Mouse (Mus musculus) limb, embryonic 10.5 days (tissue): ENCODE results near the gene Psat1. TPM values are rescaled to one million over a fixed set of nuclear protein-coding genes. Genes with fewer than 3 reads are reported as not detected.

Experiments
- DNase-seq: peaks from one replicate; pipeline ENCODE4 v3.0.0-alpha.2; 2017; ENCODE audit warnings: low spot score
- H3K27ac ChIP-seq: fragments of 300-500 bp; sonication (generic); 2 replicates; pipeline ENCODE4 v1.5.1; 2016; ENCODE audit warnings: mild to moderate bottlenecking
- H3K27me3 ChIP-seq: fragments of 300-500 bp; sonication (generic); 2 replicates; pipeline ENCODE4 v1.6.1; 2016; ENCODE audit warnings: low read depth, mild to moderate bottlenecking; ENCODE audit not compliant: poor library complexity, severe bottlenecking
- H3K36me3 ChIP-seq: fragments of 300-500 bp; sonication (generic); 2 replicates; pipeline ENCODE4 v1.6.1; 2016; ENCODE audit warnings: mild to moderate bottlenecking, moderate library complexity
- H3K4me1 ChIP-seq: fragments of 300-500 bp; sonication (generic); 2 replicates; pipeline ENCODE4 v1.6.1; 2016
- H3K4me3 ChIP-seq: fragments of 300-500 bp; sonication (generic); 2 replicates; pipeline ENCODE4 v1.5.1; 2016; ENCODE audit warnings: mild to moderate bottlenecking, moderate library complexity
- H3K9me3 ChIP-seq: fragments of 300-500 bp; sonication (generic); replicated peaks from 2 replicates; pipeline ENCODE4 v1.6.1; 2016; ENCODE audit warnings: mild to moderate bottlenecking
- WGBS: fragments of 180-500 bp; shearing (Covaris S2); methylation state at CpG from one replicate; pipeline ENCODE4 v1.1.7; 2016; 5-methylcytosine and 5-hydroxymethylcytosine counted together
- polyA plus RNA-seq: library from polyadenylated mRNA; unstranded; fragments of >200 nt; fragmentation: Nextera tagmentation; extraction: Ambion mirVana; gene quantifications from 2 replicates; pipeline ENCODE4 v1.2.1, GENCODE M21; 2016

The Psat1 gene
- polyA plus RNA-seq, 1 experiment from 2014 or later: 93.3 TPM

DNA sequence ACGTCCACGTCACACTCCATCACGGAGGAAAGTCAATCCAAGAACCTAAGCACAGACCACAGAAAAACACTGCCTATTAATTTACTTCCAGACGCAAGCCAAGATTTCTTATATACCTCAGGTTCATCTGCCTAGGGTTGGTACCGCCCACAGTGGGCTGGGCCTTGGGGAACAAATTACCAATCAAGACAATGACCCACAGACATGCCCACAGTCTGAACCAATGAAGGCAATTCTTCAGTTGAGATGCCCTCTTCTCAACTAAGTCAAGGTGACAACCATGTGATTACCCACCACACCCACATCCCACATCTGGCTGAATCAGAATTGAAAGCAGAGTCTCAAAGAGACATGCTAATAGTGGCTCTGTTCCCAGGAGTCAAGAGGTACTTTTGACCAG lies 67.9 kb downstream of the Psat1 start:
- no peaks in the 10 kb centered on the region for H3K36me3 ChIP-seq
- no peak overlapping the region for H3K27ac ChIP-seq
- 93% methylated on average over 5 of the region's 5 CpGs for WGBS
- no peaks in the 10 kb centered on the region for H3K4me1 ChIP-seq
- DNase-seq: peak; percentile 16
- H3K4me3 ChIP-seq: no peak overlapping the region
- no peaks in the 10 kb centered on the region for H3K9me3 ChIP-seq
- H3K27me3 ChIP-seq: no peaks in the 10 kb centered on the region

DNA sequence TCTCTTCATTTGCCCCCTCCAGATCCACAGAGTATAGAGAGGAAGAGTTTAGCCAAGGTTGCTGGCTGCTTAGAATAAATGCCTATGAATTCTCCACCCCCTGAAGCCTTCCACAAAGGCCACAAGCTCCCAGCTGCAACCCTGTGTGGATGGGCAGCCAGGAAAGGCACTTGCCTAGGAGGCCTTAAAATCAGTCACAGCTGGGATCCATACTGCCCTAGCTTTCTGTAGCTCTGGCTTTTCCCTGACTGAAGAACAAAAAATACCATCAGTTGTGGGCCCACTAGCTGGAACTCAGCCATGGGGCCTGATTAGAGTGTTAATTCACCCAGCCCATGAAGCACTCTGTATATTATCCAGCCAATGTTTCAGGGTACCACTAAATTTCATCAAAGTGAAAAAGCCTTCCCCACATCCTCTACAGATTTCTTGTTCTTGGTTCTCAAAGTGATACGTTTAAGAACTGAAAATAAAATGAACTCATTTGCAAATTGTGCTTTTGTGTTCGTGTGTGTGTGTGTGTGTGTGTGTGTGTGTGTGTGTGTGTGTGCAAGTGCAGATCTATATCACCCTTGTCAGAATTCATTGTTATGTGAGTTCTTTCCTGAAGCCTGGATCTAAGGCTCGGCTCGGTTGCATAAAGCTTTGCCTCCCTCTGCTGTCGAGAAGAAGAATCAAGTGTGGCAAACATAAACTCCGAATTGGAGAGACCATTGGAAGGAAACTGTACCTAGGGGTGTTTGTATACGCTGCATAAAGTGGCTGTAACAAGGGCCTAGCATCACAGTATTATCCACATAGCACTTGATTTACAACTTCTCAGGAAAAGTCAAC lies 78.1 kb downstream of the Psat1 start:
- Histone ChIP-seq H3K36me3 (no peaks in the 10 kb centered on the region), H3K27me3 (peaks cover 2% of the 10 kb centered on the region; the same call in 1 of the 2 replicates), H3K4me3 (no peak overlapping the region), H3K9me3 (no peaks in the 10 kb centered on the region), H3K27ac (peak overlapping the region; percentile 56; the same call in 1 of the 2 replicates), H3K4me1 (peaks cover 21% of the 10 kb centered on the region)
- 36% methylated on average over 7 of the region's 7 CpGs for WGBS
- peak; percentile 45 for DNase-seq

DNA sequence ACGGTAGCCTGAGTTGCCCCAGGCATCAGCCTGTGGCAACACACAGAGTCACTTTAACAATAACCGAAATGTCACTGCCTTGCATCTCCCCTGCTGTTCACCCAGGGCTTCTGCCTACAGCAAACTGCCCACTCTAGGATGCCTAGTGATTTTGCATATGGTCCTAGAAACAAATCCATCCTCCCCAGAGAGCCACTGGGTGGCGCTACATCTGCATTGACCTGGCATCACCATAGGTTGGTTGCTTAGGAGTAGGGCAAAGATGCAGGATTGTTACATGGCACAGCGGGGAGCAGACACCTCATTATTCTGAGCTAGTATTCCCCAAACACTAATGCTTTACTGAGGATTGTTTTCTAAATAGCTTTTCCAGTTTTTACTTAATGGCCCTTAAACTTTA lies 80.3 kb downstream of the Psat1 start:
- 77% methylated on average over 4 of the region's 4 CpGs for WGBS
- H3K27me3 ChIP-seq: peaks cover 6% of the 10 kb centered on the region; the same call in 1 of the 2 replicates
- no peaks in the 10 kb centered on the region for H3K9me3 ChIP-seq
- H3K36me3 ChIP-seq: no peaks in the 10 kb centered on the region
- H3K27ac ChIP-seq: no peak overlapping the region
- peaks cover 21% of the 10 kb centered on the region for H3K4me1 ChIP-seq
- DNase-seq: no peak
- no peak overlapping the region for H3K4me3 ChIP-seq

DNA sequence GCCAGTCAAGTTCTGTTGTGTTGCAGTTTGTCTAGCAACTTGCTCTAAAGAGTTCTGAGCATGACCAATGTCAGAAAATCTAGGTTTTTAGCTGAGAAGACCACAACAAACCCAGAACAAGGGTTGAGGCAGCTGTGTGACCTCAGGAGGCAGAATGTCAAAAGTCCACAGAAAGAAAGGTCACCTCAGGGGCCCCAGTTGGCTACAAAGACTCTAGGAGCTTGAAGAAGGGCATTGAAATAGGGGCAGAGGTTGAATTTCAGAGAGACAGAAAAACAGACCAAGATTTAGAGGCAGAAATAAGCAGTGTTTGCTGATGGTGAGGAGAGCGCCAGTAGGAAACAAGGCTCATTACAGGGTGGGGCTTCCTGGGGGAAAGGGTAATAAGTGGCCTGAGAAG lies 81.0 kb downstream of the Psat1 start:
- Histone ChIP-seq H3K4me3 (no peak overlapping the region), H3K36me3 (no peaks in the 10 kb centered on the region), H3K9me3 (no peaks in the 10 kb centered on the region), H3K27me3 (peaks cover 6% of the 10 kb centered on the region; the same call in 1 of the 2 replicates), H3K4me1 (peaks cover 21% of the 10 kb centered on the region), H3K27ac (no peak overlapping the region)
- DNase-seq: no peak
- WGBS: 57% methylated on average over 1 of the region's 1 CpGs

DNA sequence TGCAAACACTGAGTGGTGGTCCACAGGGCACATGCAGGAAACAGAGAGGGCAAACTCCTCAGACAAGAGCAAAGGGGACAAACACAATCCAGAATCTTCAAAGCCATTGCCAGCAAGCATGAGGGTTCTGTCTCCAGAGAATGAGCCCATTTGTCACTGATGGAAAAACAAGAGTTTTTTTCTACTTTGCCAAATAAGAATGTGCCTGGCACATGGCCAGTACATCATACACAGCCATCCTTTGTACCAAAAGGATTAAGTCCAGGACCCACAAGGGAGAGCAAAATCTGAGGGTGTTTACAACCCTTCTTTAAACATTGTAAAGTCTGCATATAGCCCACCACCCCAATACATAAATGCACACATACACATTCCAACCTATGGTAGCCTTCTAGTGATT lies 81.7 kb downstream of the Psat1 start:
- no peak for DNase-seq
- H3K27ac ChIP-seq: no peak overlapping the region
- H3K36me3 ChIP-seq: no peaks in the 10 kb centered on the region
- H3K27me3 ChIP-seq: peaks cover 6% of the 10 kb centered on the region; the same call in 1 of the 2 replicates
- H3K4me3 ChIP-seq: no peak overlapping the region
- H3K9me3 ChIP-seq: no peaks in the 10 kb centered on the region
- H3K4me1 ChIP-seq: peaks cover 21% of the 10 kb centered on the region

DNA sequence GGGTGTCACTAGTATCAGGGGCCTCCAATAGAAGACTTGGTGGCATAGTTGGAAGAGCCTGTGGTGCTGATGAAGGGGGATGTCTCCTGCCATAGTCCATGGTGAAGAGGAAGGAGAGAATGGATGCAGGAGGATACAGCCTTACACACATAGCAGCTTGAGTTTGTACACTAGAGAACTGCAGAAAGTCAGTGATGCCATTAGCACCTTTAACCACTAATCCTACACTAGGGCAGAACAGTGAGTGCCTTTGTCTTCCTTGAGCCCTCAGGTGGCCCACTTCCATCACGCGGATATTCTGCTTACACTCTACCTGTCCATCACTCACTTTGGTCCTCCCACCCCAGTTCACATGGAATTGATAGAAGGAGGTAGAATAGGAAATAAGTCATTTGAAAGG lies 83.0 kb downstream of the Psat1 start:
- H3K4me1 ChIP-seq: peaks cover 20% of the 10 kb centered on the region
- DNase-seq: no peak
- 88% methylated on average over 2 of the region's 2 CpGs for WGBS
- peaks cover 6% of the 10 kb centered on the region; the same call in 1 of the 2 replicates for H3K27me3 ChIP-seq
- H3K9me3 ChIP-seq: no peaks in the 10 kb centered on the region
- H3K27ac ChIP-seq: no peak overlapping the region
- no peak overlapping the region for H3K4me3 ChIP-seq
- H3K36me3 ChIP-seq: no peaks in the 10 kb centered on the region

DNA sequence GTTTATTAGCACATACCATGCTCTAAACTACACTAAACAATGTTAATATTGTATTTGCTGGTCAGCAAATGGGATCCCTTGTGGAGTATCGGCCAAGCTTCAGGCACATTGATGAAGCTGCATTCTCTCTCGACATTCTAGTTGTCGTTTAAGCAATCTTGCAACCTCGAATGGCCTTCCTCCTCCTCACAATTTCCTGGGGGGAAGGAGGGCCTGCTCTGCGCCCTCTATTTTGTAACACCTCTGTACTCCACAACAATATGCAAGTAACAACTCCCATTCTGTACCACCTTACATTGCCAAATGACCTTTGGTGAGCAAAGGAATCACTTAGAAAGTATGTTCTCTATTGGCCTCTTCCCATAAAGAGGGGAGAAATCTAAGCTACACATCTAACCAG lies 91.8 kb downstream of the Psat1 start:
- no peaks in the 10 kb centered on the region for H3K9me3 ChIP-seq
- H3K4me3 ChIP-seq: no peak overlapping the region
- no peak overlapping the region for H3K27ac ChIP-seq
- H3K27me3 ChIP-seq: no peaks in the 10 kb centered on the region
- WGBS: 91% methylated on average over 5 of the region's 5 CpGs
- no peak for DNase-seq
- H3K36me3 ChIP-seq: no peaks in the 10 kb centered on the region
- no peaks in the 10 kb centered on the region for H3K4me1 ChIP-seq

Other genes starting within 250 kb of the Psat1 start
- 57.7 and 62.1 TPM in 2 replicates for gene Cep78, start 37.7 kb upstream of the Psat1 start, polyA plus RNA-seq
- gene Gnaq, start 185.5 kb upstream of the Psat1 start, polyA plus RNA-seq: 16.8 and 19.6 TPM in 2 replicates